Mouse (Mus musculus) embryonic stem cell, embryonic (primary cell): Measurements from ENCODE around the gene Tcf25.

ENCODE experiments used
- CTCF ChIA-PET, 4 experiments: fragments of 300-600 bp in 2 of 4; fragments of 350-600 bp in 2 of 4; sonication (Branson Sonifier 250); formaldehyde crosslinking; loops; one replicate each; lab custom pipeline; 2022; ENCODE audit warnings: inconsistent platforms in 2 of 4; lab: Charles Lee
- POLR2A ChIA-PET, 4 experiments: fragments of 300-600 bp in 2 of 4; fragments of 350-600 bp in 2 of 4; sonication (Branson Sonifier 250); formaldehyde crosslinking; loops; one replicate each; lab custom pipeline; 2022; ENCODE audit warnings: antibody characterized with exemption in 4 of 4, inconsistent platforms in 1 of 4; lab: Charles Lee

Tcf25 gene

GRCm38 (mm10) chr8:123411781-123412327, 38.3 kb downstream of the Tcf25 start:
- POLR2A ChIA-PET = interaction anchor here in 3 of 4 experiments (0.6 to 2.4 kb wide), 24 partner anchors 10 to 616 kb away, joined by 3 to 12 read pairs (median 4); partner anchors contain the start of genes Afg3l1 (in 1 of the 3), Def8 (in 1 of the 3) and Tcf25 (in 1 of the 3)
- CTCF ChIA-PET = interaction anchor here (0.7 to 2.4 kb wide), 14 partner anchors 11 to 166 kb away, joined by 3 to 14 read pairs (median 5); partner anchors contain the start of gene Def8 (in 1 of the 4)

- ChIA-PET CTCF (interaction anchor here (0.6 to 2.4 kb wide), 20 partner anchors 10 to 1465 kb away, joined by 3 to 14 read pairs (median 4); partner anchors contain the start of gene Def8 (in 1 of the 4)), POLR2A (interaction anchor here (0.6 to 2.4 kb wide), 36 partner anchors 9 to 617 kb away, joined by 3 to 12 read pairs (median 4); partner anchors contain the start of genes Tcf25 (in 2 of the 4), Afg3l1 (in 1 of the 4), Def8 (in 1 of the 4) and Spire2 (in 1 of the 4))
Measured at GRCm38 (mm10) chr8:123412560-123413170, 39.1 kb downstream of the Tcf25 start.

GRCm38 (mm10) chr8:123414255-123414654, 40.7 kb downstream of the Tcf25 start:
- ChIA-PET POLR2A (interaction anchor here in 2 of 4 experiments (0.6 to 2.4 kb wide), 7 partner anchors 11 to 369 kb away, joined by 3 to 12 read pairs (median 4); partner anchors contain the start of gene Spire2 (in 1 of the 2)), CTCF (interaction anchor here in 2 of 4 experiments (1.5 to 2.4 kb wide), 3 partner anchors 8 to 29 kb away, joined by 5 to 14 read pairs (median 11); no protein-coding TSS in a partner anchor)

- POLR2A ChIA-PET = interaction anchor here in 2 of 4 experiments (0.6 to 1.9 kb wide), 4 partner anchors 9 to 82 kb away, joined by 4 to 5 read pairs (median 4); partner anchors contain the start of gene Mc1r (in 1 of the 2)
Measured at GRCm38 (mm10) chr8:123414997-123415696, 41.6 kb downstream of the Tcf25 start.

GRCm38 (mm10) chr8:123415967-123416943, 42.7 kb downstream of the Tcf25 start:
- ChIA-PET CTCF (interaction anchor here in 3 of 4 experiments (0.7 to 2.4 kb wide), 6 partner anchors 9 to 115 kb away, joined by 3 to 13 read pairs (median 4); partner anchors contain the start of gene Mc1r (in 2 of the 3)), POLR2A (interaction anchor here in 2 of 4 experiments (0.7 to 1.5 kb wide), 3 partner anchors 19 to 31 kb away, joined by 3 to 5 read pairs (median 4); no protein-coding TSS in a partner anchor)

More at GRCm38 (mm10) chr8:123414997-123415696, 41.6 kb downstream of the Tcf25 start:
- CTCF ChIA-PET = interaction anchor here (0.6 to 1.5 kb wide), 11 partner anchors 8 to 809 kb away, joined by 3 to 10 read pairs (median 4); partner anchors contain the start of genes Mc1r (in 1 of the 4) and Tcf25 (in 1 of the 4)

GRCm38 (mm10) chr8:123416944-123417555, 43.5 kb downstream of the Tcf25 start:
- POLR2A ChIA-PET = interaction anchor here in 2 of 4 experiments (0.7 to 1.8 kb wide), 7 partner anchors 10 to 45 kb away, joined by 3 to 7 read pairs (median 4); partner anchors contain the start of gene Mc1r (in 2 of the 2)
- CTCF ChIA-PET = interaction anchor here in 2 of 4 experiments (1.2 to 2.4 kb wide), 3 partner anchors 10 to 25 kb away, joined by 3 to 13 read pairs (median 5); partner anchors contain the start of gene Mc1r (in 2 of the 2)

- ChIA-PET CTCF (interaction anchor here in 1 of 4 experiments (0.8 kb wide), 1 partner anchor 35 kb away, joined by 3 read pairs; no protein-coding TSS in a partner anchor), POLR2A (no interaction called here)
Measured at GRCm38 (mm10) chr8:123419711-123420110, 46.2 kb downstream of the Tcf25 start.

- POLR2A ChIA-PET = interaction anchor here in 2 of 4 experiments (0.7 to 1.3 kb wide), 4 partner anchors 8 to 44 kb away, joined by 3 to 6 read pairs (median 4); partner anchors contain the start of gene Mc1r (in 1 of the 2)
- CTCF ChIA-PET = interaction anchor here (0.5 to 3.0 kb wide), 8 partner anchors 14 to 970 kb away, joined by 3 to 29 read pairs (median 3); partner anchors contain the start of gene Mc1r (in 3 of the 4)
Measured at GRCm38 (mm10) chr8:123420525-123421281, 47.1 kb downstream of the Tcf25 start.

- POLR2A ChIA-PET = interaction anchor here in 2 of 4 experiments (0.6 to 1.9 kb wide), 7 partner anchors 9 to 99 kb away, joined by 3 to 9 read pairs (median 3); partner anchors contain the start of gene Mc1r (in 1 of the 2)
Measured at GRCm38 (mm10) chr8:123421325-123421724, 47.8 kb downstream of the Tcf25 start.

GRCm38 (mm10) chr8:123422056-123422780, 48.7 kb downstream of the Tcf25 start:
- ChIA-PET CTCF (interaction anchor here (0.5 to 3.0 kb wide), 55 partner anchors 9 to 534 kb away, joined by 3 to 29 read pairs (median 4); partner anchors contain the start of genes Mc1r (in 4 of the 4), Gas8 (in 1 of the 4), Tcf25 (in 1 of the 4) and Tubb3 (in 1 of the 4)), POLR2A (interaction anchor here in 3 of 4 experiments (0.6 to 1.9 kb wide), 11 partner anchors 10 to 422 kb away, joined by 3 to 9 read pairs (median 4); partner anchors contain the start of gene Mc1r (in 2 of the 3))

More at GRCm38 (mm10) chr8:123421325-123421724, 47.8 kb downstream of the Tcf25 start:
- CTCF ChIA-PET = interaction anchor here (0.6 to 3.0 kb wide), 7 partner anchors 13 to 969 kb away, joined by 3 to 29 read pairs (median 3); partner anchors contain the start of gene Mc1r (in 3 of the 4)

- CTCF ChIA-PET = interaction anchor here (0.5 to 3.0 kb wide), 56 partner anchors 10 to 1832 kb away, joined by 3 to 29 read pairs (median 4); partner anchors contain the start of genes Mc1r (in 4 of the 4), Gas8 (in 1 of the 4), Tcf25 (in 1 of the 4) and Tubb3 (in 1 of the 4)
Measured at GRCm38 (mm10) chr8:123422781-123423159, 49.2 kb downstream of the Tcf25 start.

GRCm38 (mm10) chr8:123423441-123423840, 49.9 kb downstream of the Tcf25 start, which contains the start of gene Def8:
Gene Def8, plus strand, starts transcription at chr8:123423527.
- CTCF ChIA-PET = interaction anchor here in 3 of 4 experiments (0.7 to 1.5 kb wide), 6 partner anchors 11 to 1832 kb away, joined by 3 to 14 read pairs (median 4); partner anchors contain the start of gene Mc1r (in 1 of the 3)
- POLR2A ChIA-PET = interaction anchor here in 3 of 4 experiments (0.5 to 1.4 kb wide), 5 partner anchors 11 to 790 kb away, joined by 3 to 4 read pairs (median 3); no protein-coding TSS in a partner anchor

More at GRCm38 (mm10) chr8:123422781-123423159, 49.2 kb downstream of the Tcf25 start:
- POLR2A ChIA-PET = interaction anchor here in 2 of 4 experiments (0.6 to 1.9 kb wide), 9 partner anchors 10 to 790 kb away, joined by 3 to 9 read pairs (median 3); partner anchors contain the start of gene Mc1r (in 1 of the 2)
